Mouse (Mus musculus): ENCODE measurements around the gene Map3k5. TPM values are rescaled to one million over a fixed set of nuclear protein-coding genes. Genes with fewer than 3 reads are reported as not detected.

Map3k5 gene
- total RNA-seq, 2 experiments from 2014 or later = 8.6 to 15.2 TPM

GRCm38 (mm10) chr10:20003006-20003405, 68.7 kb downstream of the Map3k5 start:
- H3K27ac ChIP-seq = no peak overlapping the region; the same call in 1 of the 2 replicates
- intact Hi-C loops (cut with DNase I) = loop anchor here (10.0 kb wide), 1 partner anchor 68 kb away; the partner anchor contains the start of gene Map3k5
- DNase-seq = no peak
- no peak for TF ChIP-seq CTCF (IDR thresholded peaks at IDR 0.05)
- no peak overlapping the region for H3K4me3 ChIP-seq

GRCm38 (mm10) chr10:20004786-20005185, 70.5 kb downstream of the Map3k5 start:
- no peak for TF ChIP-seq CTCF (IDR thresholded peaks at IDR 0.05)
- Histone ChIP-seq H3K27ac (no peak overlapping the region), H3K4me3 (no peak overlapping the region)
- DNase-seq = no peak
- intact Hi-C loops (cut with DNase I) = loop anchor here (10.0 kb wide), 1 partner anchor 70 kb away; the partner anchor contains the start of gene Map3k5

GRCm38 (mm10) chr10:20005491-20005952, 71.2 kb downstream of the Map3k5 start:
- no peak for TF ChIP-seq CTCF (IDR thresholded peaks at IDR 0.05)
- intact Hi-C loops (cut with DNase I) = loop anchor here (10.0 kb wide), 1 partner anchor 71 kb away; the partner anchor contains the start of gene Map3k5
- no peak for DNase-seq
- Histone ChIP-seq H3K4me3 (peak overlapping the region; percentile 55), H3K27ac (peak overlapping the region; percentile 25; the same call in 1 of the 2 replicates)

GRCm38 (mm10) chr10:20006333-20007093, 72.2 kb downstream of the Map3k5 start:
- intact Hi-C loops (cut with DNase I) = loop anchor here (10.0 kb wide), 1 partner anchor 72 kb away; the partner anchor contains the start of gene Map3k5
- peak overlapping the region; percentile 55 for H3K4me3 ChIP-seq
- peak overlapping the region; percentile 25 for H3K27ac ChIP-seq
- TF ChIP-seq CTCF (IDR thresholded peaks at IDR 0.05) = no peak
- DNase-seq = peak; percentile 48

GRCm38 (mm10) chr10:20009310-20009709, 75.0 kb downstream of the Map3k5 start:
- Histone ChIP-seq H3K27ac (no peak overlapping the region), H3K4me3 (no peak overlapping the region)
- TF ChIP-seq CTCF (IDR thresholded peaks at IDR 0.05) = no peak
- intact Hi-C loops (cut with DNase I) = loop anchor here (10.0 kb wide), 1 partner anchor 75 kb away; the partner anchor contains the start of gene Map3k5
- no peak for DNase-seq

GRCm38 (mm10) chr10:20010018-20010417, 75.7 kb downstream of the Map3k5 start:
- intact Hi-C loops (cut with DNase I) = loop anchor here (1.0 kb wide), 1 partner anchor 8 kb away; no protein-coding TSS in a partner anchor
- no peak overlapping the region for H3K4me3 ChIP-seq
- H3K27ac ChIP-seq = no peak overlapping the region
- no peak for DNase-seq
- no peak for TF ChIP-seq CTCF (IDR thresholded peaks at IDR 0.05)

- Histone ChIP-seq H3K27ac (no peak overlapping the region), H3K4me3 (no peak overlapping the region)
- intact Hi-C loops (cut with DNase I) = loop anchor here (1.0 kb wide), 1 partner anchor 8 kb away; no protein-coding TSS in a partner anchor
- no peak for TF ChIP-seq CTCF (IDR thresholded peaks at IDR 0.05)
- DNase-seq = no peak
Observed at GRCm38 (mm10) chr10:20018406-20018805, 84.1 kb downstream of the Map3k5 start.

GRCm38 (mm10) chr10:20018806-20019205, 84.5 kb downstream of the Map3k5 start:
- no peak for TF ChIP-seq CTCF (IDR thresholded peaks at IDR 0.05)
- intact Hi-C loops (cut with DNase I) = loop anchor here (1.0 kb wide), 1 partner anchor 9 kb away; no protein-coding TSS in a partner anchor
- DNase-seq = no peak
- Histone ChIP-seq H3K27ac (no peak overlapping the region), H3K4me3 (no peak overlapping the region)

GRCm38 (mm10) chr10:20021256-20021655, 87.0 kb downstream of the Map3k5 start:
- intact Hi-C loops (cut with DNase I) = no loop called here
- no peak for DNase-seq

GRCm38 (mm10) chr10:20021670-20022468, 87.6 kb downstream of the Map3k5 start:
- no peak for TF ChIP-seq CTCF (IDR thresholded peaks at IDR 0.05)
- H3K4me3 ChIP-seq = no peak overlapping the region
- DNase-seq = no peak
- intact Hi-C loops (cut with DNase I) = no loop called here
- no peak overlapping the region for H3K27ac ChIP-seq

More at GRCm38 (mm10) chr10:20021256-20021655, 87.0 kb downstream of the Map3k5 start:
- Histone ChIP-seq H3K27ac (no peak overlapping the region), H3K4me3 (no peak overlapping the region)
- no peak for TF ChIP-seq CTCF (IDR thresholded peaks at IDR 0.05)

- intact Hi-C loops (cut with DNase I) = no loop called here
- Histone ChIP-seq H3K4me3 (no peak overlapping the region), H3K27ac (no peak overlapping the region)
- TF ChIP-seq CTCF (IDR thresholded peaks at IDR 0.05) = no peak
- no peak for DNase-seq
Observed at GRCm38 (mm10) chr10:20022608-20023340, 88.5 kb downstream of the Map3k5 start.

- intact Hi-C loops (cut with DNase I) = no loop called here
- DNase-seq = no peak
- TF ChIP-seq CTCF (IDR thresholded peaks at IDR 0.05) = no peak
- no peak overlapping the region for H3K27ac ChIP-seq
- no peak overlapping the region for H3K4me3 ChIP-seq
Observed at GRCm38 (mm10) chr10:20023524-20023923, 89.3 kb downstream of the Map3k5 start.

All from gastrocnemius, adult 2 months (tissue).